Mouse (Mus musculus): ENCODE data around the gene Lpcat1. TPM values are rescaled to one million over a fixed set of nuclear protein-coding genes. Genes with fewer than 3 reads are reported as not detected.

The Lpcat1 gene
- polyA plus RNA-seq (2012; rRNA removed): 25.9 and 26.3 TPM in 2 replicates

GRCm38 (mm10) chr13:73467034-73467420 is at the start of gene Lpcat1:
Gene Lpcat1, plus strand, starts transcription at chr13:73467197.

GRCm38 (mm10) chr13:73536403-73536821 is 69.4 kb downstream of the Lpcat1 start, which contains the start of gene Slc6a3:
Gene Slc6a3, plus strand, starts transcription at chr13:73536747.

Other genes starting within 250 kb of the Lpcat1 start
- not detected in 2 replicates for gene Irx4, start 206.7 kb upstream of the Lpcat1 start, polyA plus RNA-seq (2012; rRNA removed)
- 44.6 and 47.4 TPM in 2 replicates for gene Mrpl36, start 138.7 kb upstream of the Lpcat1 start, polyA plus RNA-seq (2012; rRNA removed)
- 153 and 166 TPM in 2 replicates for gene Ndufs6, start 138.7 kb upstream of the Lpcat1 start, polyA plus RNA-seq (2012; rRNA removed)
- gene Slc6a3, start 69.5 kb downstream of the Lpcat1 start, polyA plus RNA-seq (2012; rRNA removed): 0.35 TPM in 2 replicates
- gene Clptm1l, start 136.8 kb downstream of the Lpcat1 start, polyA plus RNA-seq (2012; rRNA removed): 49.9 and 54.2 TPM in 2 replicates
- gene Tert, start 159.7 kb downstream of the Lpcat1 start, polyA plus RNA-seq (2012; rRNA removed): 2.7 and 2.8 TPM in 2 replicates
- gene Slc6a18, start 210.8 kb downstream of the Lpcat1 start, polyA plus RNA-seq (2012; rRNA removed): 0.01 TPM in 1 of 2 replicates, not detected in the other
- 1.4 and 1.7 TPM in 2 replicates for gene Slc6a19, start 237.7 kb downstream of the Lpcat1 start, polyA plus RNA-seq (2012; rRNA removed)